Mouse (Mus musculus): Measurements from ENCODE around the gene Ret. TPM values are rescaled to one million over a fixed set of nuclear protein-coding genes. Genes with fewer than 3 reads are reported as not detected.

Ret gene
- total RNA-seq, 2 experiments from 2014 or later = 3.0 to 3.4 TPM

- DNase-seq (ENCODE audit: extremely low spot score in 1 of 2, low spot score in 1 of 2) = no peak
These were observed 70.3 kb downstream of the Ret start for GRCm38 (mm10) chr6:118127198-118127597.

GRCm38 (mm10) chr6:118126577-118126976, 70.9 kb downstream of the Ret start:
- DNase-seq (ENCODE audit: extremely low spot score in 1 of 2, low spot score in 1 of 2) = no peak

- DNase-seq (ENCODE audit: extremely low spot score in 1 of 2, low spot score in 1 of 2) = no peak
These were observed 74.8 kb downstream of the Ret start for GRCm38 (mm10) chr6:118122767-118123166.

DNA sequence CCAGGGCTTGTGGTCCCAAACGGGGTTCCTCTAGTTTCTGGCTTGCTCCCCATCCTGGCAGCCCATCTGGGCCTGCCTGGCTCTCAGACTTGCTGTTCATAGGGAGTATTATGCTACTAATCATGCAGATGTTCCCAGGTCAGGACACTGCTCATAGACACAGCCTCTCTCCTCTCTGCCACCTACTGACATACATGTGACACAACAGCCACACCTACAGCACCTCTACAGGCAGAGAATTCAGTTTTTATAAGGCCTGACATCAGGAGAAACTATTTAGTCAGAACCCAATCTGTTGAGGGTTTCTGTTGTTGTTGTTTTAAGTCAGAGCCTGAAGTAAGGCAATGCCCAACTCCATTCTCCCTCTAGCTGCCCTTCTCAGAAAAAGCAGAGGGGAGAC, 85.7 kb downstream of the Ret start:
- DNase-seq (ENCODE audit: extremely low spot score in 1 of 2, low spot score in 1 of 2) = no peak

Other genes with a start within 250 kb of the Ret start
- 100 to 1,000 TPM; 198 to 206 TPM for gene Rasgef1a, start 186.3 kb downstream of the Ret start, total RNA-seq (2021)
- 10 to 100 TPM; 10.7 to 11.2 TPM for gene Csgalnact2, start 58.6 kb downstream of the Ret start, total RNA-seq (2021)
- gene Bms1, start 221.8 kb upstream of the Ret start, total RNA-seq (2021) = 10 to 100 TPM; 25.5 to 26.9 TPM

Measured in layer of hippocampus, postnatal 25 days (tissue).